Mouse (Mus musculus) heart, embryonic 12.5 days (tissue): Measurements from ENCODE around the gene Exoc8. TPM values are rescaled to one million over a fixed set of nuclear protein-coding genes. Genes with fewer than 3 reads are reported as not detected.

ENCODE experiments used
- ATAC-seq: fragments of 200-750 bp; cut with Nextera tagmentation; 2 replicates; pipeline ENCODE4 v1.8.0; 2017; ENCODE audit warnings: moderate TSS enrichment, moderate library complexity; ENCODE audit not compliant: insufficient number of reproducible peaks, low FRiP score
- H3K27ac ChIP-seq: fragments of 300-500 bp; sonication (generic); 2 replicates; pipeline ENCODE4 v1.5.1; 2016; ENCODE audit warnings: mild to moderate bottlenecking, moderate library complexity; ENCODE audit not compliant: poor library complexity, severe bottlenecking
- H3K27me3 ChIP-seq: fragments of 300-500 bp; sonication (generic); replicated peaks from 2 replicates; pipeline ENCODE4 v1.6.1; 2016; ENCODE audit warnings: mild to moderate bottlenecking, moderate library complexity
- H3K36me3 ChIP-seq: fragments of 300-500 bp; sonication (generic); 2 replicates; pipeline ENCODE4 v1.6.1; 2016; ENCODE audit warnings: mild to moderate bottlenecking, moderate library complexity
- H3K4me1 ChIP-seq: fragments of 300-500 bp; sonication (generic); replicated peaks from 2 replicates; pipeline ENCODE4 v1.6.1; 2016; ENCODE audit warnings: mild to moderate bottlenecking
- H3K4me2 ChIP-seq: fragments of 300-500 bp; sonication (generic); 2 replicates; pipeline ENCODE4 v1.6.1; 2016; ENCODE audit warnings: mild to moderate bottlenecking, moderate library complexity
- H3K4me3 ChIP-seq: fragments of 300-500 bp; sonication (generic); 2 replicates; pipeline ENCODE4 v1.5.1; 2016; ENCODE audit warnings: mild to moderate bottlenecking
- H3K9ac ChIP-seq: fragments of 300-500 bp; sonication (generic); 2 replicates; pipeline ENCODE4 v1.6.1; 2016; ENCODE audit warnings: mild to moderate bottlenecking, moderate library complexity
- H3K9me3 ChIP-seq: fragments of 300-500 bp; sonication (generic); replicated peaks from 2 replicates; pipeline ENCODE4 v1.6.1; 2016; ENCODE audit warnings: mild to moderate bottlenecking, moderate library complexity
- WGBS: fragments of 180-500 bp; shearing (Covaris S2); methylation state at CpG from one replicate; pipeline ENCODE4 v1.1.7; 2016; 5-methylcytosine and 5-hydroxymethylcytosine counted together
- polyA plus RNA-seq: library from polyadenylated mRNA; unstranded; fragments of >200 nt; fragmentation: Nextera tagmentation; extraction: Ambion mirVana; gene quantifications from 2 replicates; pipeline ENCODE4 v1.2.1, GENCODE M21; 2016

Exoc8 gene
- polyA plus RNA-seq, result 10.1 and 10.3 TPM in 2 replicates

GRCm38 (mm10) chr8:124897386-124898250 is at the start of gene Exoc8, which contains the start of gene Sprtn:
Gene Exoc8, minus strand, starts transcription at chr8:124897705.
Gene Sprtn, plus strand, starts transcription at chr8:124897886.
- peaks cover 25% of the 10 kb centered on the region for H3K4me1 ChIP-seq

GRCm38 (mm10) chr8:124944406-124944805 is 46.9 kb upstream of the Exoc8 start:
- Histone ChIP-seq H3K9ac (no peak overlapping the region), H3K4me1 (peaks cover 50% of the 10 kb centered on the region), H3K4me2 (peak overlapping the region; percentile 83; the same call in 1 of the 2 replicates), H3K4me3 (no peak overlapping the region), H3K36me3 (peaks cover 13% of the 10 kb centered on the region), H3K27me3 (no peaks in the 10 kb centered on the region), H3K27ac (no peak overlapping the region), H3K9me3 (no peaks in the 10 kb centered on the region)
- WGBS, result 72% methylated on average over 7 of the region's 7 CpGs
- no peak for ATAC-seq

More at GRCm38 (mm10) chr8:124897386-124898250, at the start of gene Exoc8, which contains the start of gene Sprtn:
- under 1% methylated on average over 114 of the region's 114 CpGs for WGBS
- H3K36me3 ChIP-seq, result peaks cover 55% of the 10 kb centered on the region
- H3K4me2 ChIP-seq, result peak within 1 kb of the TSS; percentile 99
- ATAC-seq, result peak; percentile 91
- no peaks in the 10 kb centered on the region for H3K27me3 ChIP-seq
- peak within 1 kb of the TSS; percentile 75 for H3K27ac ChIP-seq
- H3K9me3 ChIP-seq, result no peaks in the 10 kb centered on the region
- H3K9ac ChIP-seq, result peak within 1 kb of the TSS; percentile 88
- peak within 1 kb of the TSS; percentile 73 for H3K4me3 ChIP-seq

GRCm38 (mm10) chr8:124943801-124944200 is 46.3 kb upstream of the Exoc8 start:
- Histone ChIP-seq H3K9me3 (no peaks in the 10 kb centered on the region), H3K4me1 (peaks cover 50% of the 10 kb centered on the region), H3K27ac (no peak overlapping the region), H3K36me3 (peaks cover 19% of the 10 kb centered on the region), H3K4me3 (no peak overlapping the region), H3K27me3 (no peaks in the 10 kb centered on the region), H3K9ac (no peak overlapping the region), H3K4me2 (no peak overlapping the region)
- no peak for ATAC-seq
- 93% methylated on average over 6 of the region's 6 CpGs for WGBS

- H3K9me3 ChIP-seq, result no peaks in the 10 kb centered on the region
- no peak overlapping the region for H3K4me2 ChIP-seq
- H3K27me3 ChIP-seq, result no peaks in the 10 kb centered on the region
- H3K4me3 ChIP-seq, result no peak overlapping the region
- H3K36me3 ChIP-seq, result peaks cover 24% of the 10 kb centered on the region
- 62% methylated on average over 4 of the region's 4 CpGs for WGBS
- peak overlapping the region; percentile 82 for H3K27ac ChIP-seq
- no peak overlapping the region for H3K9ac ChIP-seq
- peaks cover 48% of the 10 kb centered on the region for H3K4me1 ChIP-seq
- ATAC-seq, result no peak
Observed at GRCm38 (mm10) chr8:124937293-124937692, 39.8 kb upstream of the Exoc8 start.

- Histone ChIP-seq H3K9me3 (no peaks in the 10 kb centered on the region), H3K4me1 (peaks cover 45% of the 10 kb centered on the region), H3K36me3 (peaks cover 23% of the 10 kb centered on the region), H3K4me3 (no peak overlapping the region), H3K4me2 (no peak overlapping the region), H3K27me3 (no peaks in the 10 kb centered on the region), H3K9ac (no peak overlapping the region), H3K27ac (peak overlapping the region; percentile 82)
- WGBS, result 95% methylated on average over 10 of the region's 10 CpGs
- ATAC-seq, result no peak
Observed at GRCm38 (mm10) chr8:124936699-124937098, 39.2 kb upstream of the Exoc8 start.

GRCm38 (mm10) chr8:124935116-124935515 is 37.6 kb upstream of the Exoc8 start:
- Histone ChIP-seq H3K27me3 (no peaks in the 10 kb centered on the region), H3K4me3 (no peak overlapping the region), H3K4me1 (peaks cover 43% of the 10 kb centered on the region), H3K36me3 (peaks cover 16% of the 10 kb centered on the region), H3K4me2 (no peak overlapping the region), H3K9me3 (no peaks in the 10 kb centered on the region), H3K27ac (no peak overlapping the region), H3K9ac (no peak overlapping the region)
- WGBS, result 78% methylated on average over 5 of the region's 5 CpGs
- ATAC-seq, result no peak

- H3K36me3 ChIP-seq, result peaks cover 16% of the 10 kb centered on the region; the same call in 1 of the 2 replicates
- H3K9ac ChIP-seq, result no peak overlapping the region
- 0 out of 2 replicates have a peak overlapping the region, but pooled peaks have one; percentile 18 for H3K27ac ChIP-seq
- no peaks in the 10 kb centered on the region for H3K9me3 ChIP-seq
- peaks cover 54% of the 10 kb centered on the region for H3K4me1 ChIP-seq
- no peak for ATAC-seq
- H3K4me3 ChIP-seq, result no peak overlapping the region
- H3K4me2 ChIP-seq, result no peak overlapping the region
- 60% methylated on average over 3 of the region's 3 CpGs for WGBS
- no peaks in the 10 kb centered on the region for H3K27me3 ChIP-seq
Observed at GRCm38 (mm10) chr8:124932435-124932834, 34.9 kb upstream of the Exoc8 start.

- Histone ChIP-seq H3K4me1 (peaks cover 63% of the 10 kb centered on the region), H3K27me3 (no peaks in the 10 kb centered on the region), H3K9me3 (no peaks in the 10 kb centered on the region), H3K4me2 (peak overlapping the region; percentile 8; the same call in 1 of the 2 replicates), H3K27ac (peak overlapping the region; percentile 71), H3K36me3 (peaks cover 11% of the 10 kb centered on the region; the same call in 1 of the 2 replicates), H3K4me3 (no peak overlapping the region), H3K9ac (no peak overlapping the region)
- ATAC-seq, result no peak
- 91% methylated on average over 4 of the region's 4 CpGs for WGBS
Observed at GRCm38 (mm10) chr8:124930649-124931048, 33.1 kb upstream of the Exoc8 start.

GRCm38 (mm10) chr8:124930086-124930485 is 32.6 kb upstream of the Exoc8 start:
- Histone ChIP-seq H3K4me1 (peaks cover 65% of the 10 kb centered on the region), H3K27ac (peak overlapping the region; percentile 71), H3K4me2 (peak overlapping the region; percentile 8), H3K9ac (no peak overlapping the region), H3K4me3 (no peak overlapping the region), H3K9me3 (no peaks in the 10 kb centered on the region), H3K36me3 (peaks cover 11% of the 10 kb centered on the region; the same call in 1 of the 2 replicates), H3K27me3 (no peaks in the 10 kb centered on the region)
- WGBS, result 60% methylated on average over 13 of the region's 13 CpGs
- ATAC-seq, result no peak

- Histone ChIP-seq H3K27me3 (no peaks in the 10 kb centered on the region), H3K9me3 (no peaks in the 10 kb centered on the region), H3K4me3 (no peak overlapping the region), H3K27ac (no peak overlapping the region), H3K4me2 (no peak overlapping the region), H3K9ac (no peak overlapping the region), H3K36me3 (peaks cover 11% of the 10 kb centered on the region; the same call in 1 of the 2 replicates), H3K4me1 (peaks cover 67% of the 10 kb centered on the region)
- no peak for ATAC-seq
- 78% methylated on average over 11 of the region's 11 CpGs for WGBS
Observed at GRCm38 (mm10) chr8:124929006-124929405, 31.5 kb upstream of the Exoc8 start.

- Histone ChIP-seq H3K4me1 (peaks cover 86% of the 10 kb centered on the region), H3K27ac (peak overlapping the region; percentile 78), H3K9me3 (no peaks in the 10 kb centered on the region), H3K27me3 (no peaks in the 10 kb centered on the region), H3K4me2 (peak overlapping the region; percentile 7), H3K4me3 (no peak overlapping the region), H3K9ac (no peak overlapping the region), H3K36me3 (peaks cover 10% of the 10 kb centered on the region; the same call in 1 of the 2 replicates)
- peak; percentile 46 for ATAC-seq
- 24% methylated on average over 10 of the region's 10 CpGs for WGBS
Observed at GRCm38 (mm10) chr8:124926351-124926771, 28.9 kb upstream of the Exoc8 start.
